Mouse (Mus musculus): ENCODE data around the gene Tcp10a.
"Not testable (repeated sequence)": the region's sequence is repeated elsewhere in the genome, so short reads cannot be mapped to it uniquely, and the experiment has no call there.

The Tcp10a gene

GRCm38 (mm10) chr17:7366676-7367374 is 42.4 kb downstream of the Tcp10a start:
- DNase-seq (ENCODE audit: low read depth, low spot score), result not testable (repeated sequence)

DNA sequence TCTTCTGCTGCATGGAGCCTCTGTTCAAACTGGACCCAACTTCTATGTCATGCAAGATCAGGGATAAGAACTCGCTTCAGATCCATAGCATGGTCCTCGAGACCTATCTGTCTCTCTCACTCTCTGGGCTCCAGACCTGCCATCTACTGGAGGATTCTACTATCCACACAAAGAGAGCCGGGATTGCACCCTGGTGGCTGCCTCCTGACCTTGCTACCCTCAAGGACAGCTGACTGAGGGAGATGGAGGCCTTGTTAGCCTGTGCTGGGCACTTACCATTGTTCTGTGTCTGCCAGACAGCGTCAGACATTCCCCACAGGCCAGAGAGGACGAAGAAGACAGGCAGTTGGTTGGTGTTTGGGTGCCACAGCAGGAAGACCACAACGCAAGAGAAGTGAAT is 45.0 kb downstream of the Tcp10a start:
- not testable (repeated sequence) for DNase-seq (ENCODE audit: low read depth, low spot score)

DNA sequence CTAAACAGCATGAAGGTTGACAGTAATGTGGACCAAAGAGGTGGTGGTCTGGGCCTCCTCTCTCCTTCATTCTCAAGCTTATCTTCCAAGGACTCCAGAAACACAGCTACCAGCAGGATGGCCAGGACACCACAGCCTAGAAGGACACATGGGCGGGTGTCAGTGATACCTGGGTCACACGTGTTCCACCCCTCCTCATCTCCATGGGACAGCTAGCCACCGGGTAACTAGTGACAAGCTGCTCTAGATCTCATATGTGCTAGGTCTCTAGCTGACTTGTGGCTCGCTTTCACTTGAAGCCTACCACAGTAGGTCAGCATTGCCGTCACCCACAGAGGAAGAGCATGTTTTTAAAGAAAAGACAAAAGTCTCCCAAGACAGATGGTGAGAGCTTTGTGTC is 47.4 kb downstream of the Tcp10a start, which contains the start of gene Gm49630:
TSS of gene Gm49630 (minus strand) at position 101 of the 400 bp plus-strand sequence.
- not testable (repeated sequence) for DNase-seq (ENCODE audit: low read depth, low spot score)

DNA sequence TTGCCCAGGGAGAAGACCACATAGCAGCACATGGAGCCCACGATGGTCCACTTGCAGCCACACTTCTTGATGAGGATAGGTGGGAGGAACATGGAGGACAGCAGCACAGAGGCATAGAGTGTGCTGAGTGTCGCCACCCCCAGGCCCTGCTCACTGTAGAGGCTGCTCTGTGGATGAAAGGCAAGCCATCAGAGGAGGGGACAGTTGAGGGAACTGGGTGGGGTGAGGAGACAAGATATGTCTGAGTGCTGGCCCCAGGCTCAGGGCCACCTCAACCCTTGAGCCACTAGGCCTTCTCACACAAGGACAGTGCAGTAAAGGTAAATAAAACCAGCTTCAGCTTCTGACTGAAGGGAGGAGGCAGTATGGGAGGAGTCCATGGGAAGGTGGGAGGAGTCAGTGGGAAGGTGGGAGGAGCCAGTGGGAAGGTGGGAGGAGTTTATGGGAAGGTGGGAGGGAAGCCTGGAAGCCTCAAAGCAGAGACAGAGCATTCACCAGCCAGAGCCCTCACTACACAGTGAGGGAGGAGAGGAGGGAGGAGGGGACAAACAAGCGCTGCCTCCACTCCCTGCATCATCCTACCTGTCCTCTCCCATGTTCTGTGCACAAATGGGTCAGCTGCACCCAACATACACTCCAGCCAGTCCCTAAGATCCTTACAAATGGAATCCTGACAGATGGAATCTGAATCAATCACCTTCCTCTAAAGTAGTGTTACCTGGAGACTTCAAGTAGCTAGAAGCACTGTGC is 52.7 kb downstream of the Tcp10a start:
- DNase-seq (ENCODE audit: low read depth, low spot score), result not testable (repeated sequence)

- DNase-seq (ENCODE audit: low read depth, low spot score), result not testable (repeated sequence)
These were observed 53.5 kb downstream of the Tcp10a start for GRCm38 (mm10) chr17:7377907-7378306.

GRCm38 (mm10) chr17:7382711-7383110 is 58.3 kb downstream of the Tcp10a start:
- DNase-seq (ENCODE audit: low read depth, low spot score), result not testable (repeated sequence)

DNA sequence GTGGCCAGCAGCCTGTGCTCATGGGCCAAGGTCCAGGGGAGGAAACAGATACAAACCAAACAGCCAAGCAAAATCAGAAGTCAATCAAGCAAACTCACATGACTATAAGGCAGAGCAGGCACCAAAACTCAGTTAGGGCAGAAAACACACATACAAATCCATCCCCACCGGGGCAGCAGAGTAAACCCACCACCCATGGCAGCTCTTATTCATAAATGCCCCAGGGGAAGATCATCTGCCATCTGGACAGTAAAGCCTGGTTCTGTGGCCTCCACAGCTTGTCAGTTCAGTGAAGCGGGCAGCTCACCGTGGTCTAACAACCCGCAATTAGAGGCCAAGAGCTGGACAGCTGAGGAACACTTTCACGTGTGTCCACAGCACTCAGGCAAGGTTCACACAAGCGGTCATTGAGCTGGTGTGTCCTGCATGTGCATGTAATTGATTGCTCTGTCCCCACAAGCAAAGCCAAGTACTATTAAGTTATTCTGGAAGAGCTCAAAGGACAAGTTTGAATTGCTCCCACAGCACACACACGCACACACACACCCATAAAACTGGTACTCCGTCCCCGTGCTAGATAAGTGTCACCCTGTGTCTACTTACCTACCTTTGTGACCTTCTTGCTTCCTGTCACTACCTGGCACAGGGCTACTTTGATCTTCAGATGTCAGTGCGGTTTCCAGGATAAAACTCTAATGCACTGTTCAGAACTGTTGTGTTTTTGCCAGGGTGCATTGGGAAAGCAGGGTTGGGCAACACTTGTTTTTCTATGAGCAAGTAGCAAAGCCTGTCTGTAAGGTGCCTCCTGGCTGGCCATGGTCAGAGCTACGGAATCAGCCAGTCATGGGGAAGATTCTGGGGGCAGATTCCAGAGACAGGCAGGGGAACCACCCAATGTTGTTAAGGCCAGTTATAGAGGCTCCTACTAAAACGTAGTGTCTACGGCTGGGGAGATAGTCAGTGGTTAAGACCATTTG is 59.0 kb downstream of the Tcp10a start:
- not testable (repeated sequence) for DNase-seq (ENCODE audit: low read depth, low spot score)

GRCm38 (mm10) chr17:7385364-7385763 is 60.9 kb downstream of the Tcp10a start, which contains the start of gene Unc93a2:
Gene Unc93a2, minus strand, starts transcription at chr17:7385464.
- not testable (repeated sequence) for DNase-seq (ENCODE audit: low read depth, low spot score)

- DNase-seq (ENCODE audit: low read depth, low spot score), result not testable (repeated sequence)
These were observed 61.6 kb downstream of the Tcp10a start for GRCm38 (mm10) chr17:7386016-7386415.

GRCm38 (mm10) chr17:7388341-7388957 is 64.0 kb downstream of the Tcp10a start:
- DNase-seq (ENCODE audit: low read depth, low spot score), result not testable (repeated sequence)

DNA sequence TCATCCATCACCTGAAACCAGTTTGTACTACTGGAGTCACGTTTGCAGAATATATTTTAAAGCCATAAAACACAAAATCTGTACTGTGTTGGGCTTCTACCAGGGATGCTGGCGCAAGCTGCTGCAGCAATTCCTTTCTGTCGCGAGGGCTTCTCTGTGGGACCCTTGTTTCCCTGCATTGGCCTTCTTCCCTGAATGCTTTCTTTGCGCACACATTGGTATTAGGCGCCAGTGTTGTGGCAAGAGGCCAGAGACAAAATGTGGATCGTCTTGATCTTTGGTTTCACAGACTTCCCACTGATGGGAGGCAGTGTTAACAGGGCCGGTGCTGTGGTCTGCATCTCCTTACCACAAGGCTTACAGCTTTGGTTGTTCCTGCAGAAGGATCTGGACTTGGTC is 64.5 kb downstream of the Tcp10a start:
- DNase-seq (ENCODE audit: low read depth, low spot score), result not testable (repeated sequence)

DNA sequence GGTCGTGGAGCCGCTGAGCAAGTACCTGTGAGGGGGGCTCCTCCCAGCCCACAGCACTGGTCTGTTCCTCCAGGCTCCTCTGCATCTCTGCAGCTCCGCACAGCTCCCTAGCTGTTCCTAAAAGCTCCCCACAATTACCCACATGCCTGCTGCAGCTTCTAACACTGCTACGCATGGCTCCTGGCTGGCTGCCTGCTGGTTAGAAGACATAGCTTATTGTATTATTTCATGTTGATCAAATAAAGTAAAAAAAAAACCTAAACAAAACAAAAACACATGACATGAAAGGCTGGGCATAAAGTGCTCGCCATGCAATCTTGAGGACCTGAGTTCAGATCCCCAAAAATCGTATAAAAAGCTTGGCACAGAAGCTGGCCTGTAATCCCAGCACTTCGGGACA is 65.5 kb downstream of the Tcp10a start:
- not testable (repeated sequence) for DNase-seq (ENCODE audit: low read depth, low spot score)

GRCm38 (mm10) chr17:7395116-7395515 is 70.7 kb downstream of the Tcp10a start:
- DNase-seq (ENCODE audit: low read depth, low spot score), result not testable (repeated sequence)
